ENCODE assay signal across 21 mouse cellular contexts in the genomic region with DNA sequence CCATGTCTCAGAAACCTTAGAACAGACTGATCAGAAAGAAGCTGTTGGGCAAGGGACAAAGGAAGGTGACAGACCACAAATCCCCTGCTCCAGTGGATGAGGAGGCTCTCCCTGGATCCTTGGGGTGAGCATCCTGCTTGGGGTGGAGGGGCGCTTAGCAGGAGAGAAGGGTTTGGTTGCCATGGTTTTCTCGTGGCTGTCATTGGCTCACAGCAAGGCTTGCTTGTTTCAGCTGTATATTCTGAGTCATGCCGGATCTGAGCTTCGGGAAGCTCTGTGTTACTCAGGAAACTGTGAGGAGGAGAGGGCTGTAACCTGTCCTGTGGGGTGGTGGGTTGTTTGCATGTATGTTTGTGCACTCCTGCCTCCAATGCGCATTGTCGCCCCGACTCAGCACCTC. TPM values are rescaled to one million over a fixed set of nuclear protein-coding genes. Genes with fewer than 3 reads are reported as not detected.
DNase-seq lines count a peak whose midpoint lies in the region; ATAC-seq lines count a peak whose summit lies in the region.
"Had no signal": no experiment of that assay in that cellular context is flagged by ENCODE, and none has a peak within 500 bp of the region (broad histone marks: within the 10 kb centered on the region; RNA-seq: fewer than 3 reads in every experiment).

No protein-coding gene starts in this region.

- intact Hi-C loops in heart, postnatal 14 days (cut with DNase I): no loop called here

- no peak for DNase-seq in forebrain, embryonic 11.5 days (ENCODE audit: low spot score)
- peak; percentile 37 for DNase-seq in layer of hippocampus, adult 11-12 months (ENCODE audit: low spot score)
- no peak for DNase-seq in layer of hippocampus, postnatal 25 days (ENCODE audit: extremely low spot score in 1 of 2, low spot score in 1 of 2)
- DNase-seq in midbrain, embryonic 11.5 days (ENCODE audit: low spot score, missing footprints): no peak
- no peak for DNase-seq in limb, embryonic 10.5 days (ENCODE audit: low spot score)
- no peak for DNase-seq in heart, postnatal 14 days
- DNase-seq: cerebellum, adult 11-12 months; cerebellum, postnatal 36 days; heart, adult 11 months; heart, postnatal 4 days; lung, adult 2 months; lung, postnatal 36 days; thymus, postnatal 25 days had no signal

- peaks cover 3% of the 10 kb centered on the region; the same call in 1 of the 2 replicates for H3K4me1 ChIP-seq in forebrain, embryonic 15.5 days
- no peaks in the 10 kb centered on the region for H3K4me1 ChIP-seq in forebrain, embryonic 11.5 days (replicated peaks; ENCODE audit: control insufficient read depth, insufficient read depth, low read length)
- H3K4me1 ChIP-seq in midbrain, embryonic 16.5 days (ENCODE audit: control insufficient read depth, insufficient read depth, low read length): peaks cover 5% of the 10 kb centered on the region
- H3K4me1 ChIP-seq in midbrain, embryonic 11.5 days (ENCODE audit: control insufficient read depth, insufficient read depth, low read length): no peaks in the 10 kb centered on the region
- peaks cover 7% of the 10 kb centered on the region for H3K4me1 ChIP-seq in limb, embryonic 10.5 days
- H3K4me1 ChIP-seq: heart, embryonic 13.5 days; kidney, embryonic 15.5 days had no signal

- 70% methylated on average over 7 of the region's 7 CpGs for WGBS in forebrain, embryonic 15.5 days
- 80% methylated on average over 7 of the region's 7 CpGs for WGBS in forebrain, embryonic 11.5 days
- WGBS in midbrain, embryonic 16.5 days: 64% methylated on average over 7 of the region's 7 CpGs
- 73% methylated on average over 7 of the region's 7 CpGs for WGBS in midbrain, embryonic 11.5 days
- 86% methylated on average over 7 of the region's 7 CpGs for WGBS in limb, embryonic 10.5 days

- H3K36me3 ChIP-seq in forebrain, embryonic 15.5 days: no peaks in the 10 kb centered on the region
- H3K36me3 ChIP-seq in forebrain, embryonic 11.5 days (ENCODE audit: control insufficient read depth, insufficient read depth, low read length): no peaks in the 10 kb centered on the region
- no peaks in the 10 kb centered on the region for H3K36me3 ChIP-seq in midbrain, embryonic 16.5 days (ENCODE audit: control insufficient read depth, insufficient read depth, low read length)
- H3K36me3 ChIP-seq in midbrain, embryonic 11.5 days (ENCODE audit: control insufficient read depth, insufficient read depth, low read length): no peaks in the 10 kb centered on the region
- H3K36me3 ChIP-seq in limb, embryonic 10.5 days: no peaks in the 10 kb centered on the region
- H3K36me3 ChIP-seq: G1E; heart, embryonic 13.5 days; kidney, embryonic 15.5 days had no signal

- no peak overlapping the region for H3K27ac ChIP-seq in forebrain, embryonic 15.5 days (replicated peaks)
- no peak overlapping the region for H3K27ac ChIP-seq in forebrain, embryonic 11.5 days (ENCODE audit: low read depth, low read length)
- no peak overlapping the region; the same call in 1 of the 2 replicates for H3K27ac ChIP-seq in midbrain, embryonic 16.5 days (ENCODE audit: low read length)
- no peak overlapping the region for H3K27ac ChIP-seq in midbrain, embryonic 11.5 days (ENCODE audit: low read depth, low read length)
- H3K27ac ChIP-seq in limb, embryonic 10.5 days: no peak overlapping the region
- H3K27ac ChIP-seq: heart, embryonic 13.5 days; kidney, embryonic 15.5 days had no signal

- H3K9ac ChIP-seq in forebrain, embryonic 15.5 days (replicated peaks): no peak overlapping the region
- H3K9ac ChIP-seq in forebrain, embryonic 11.5 days (ENCODE audit: low read length): no peak overlapping the region
- H3K9ac ChIP-seq in midbrain, embryonic 16.5 days (ENCODE audit: low read depth, low read length): 0 out of 2 replicates have a peak overlapping the region, but pooled peaks have one; percentile 10
- no peak overlapping the region for H3K9ac ChIP-seq in midbrain, embryonic 11.5 days (ENCODE audit: low read length)
- H3K9ac ChIP-seq: heart, embryonic 13.5 days; kidney, embryonic 15.5 days had no signal

- peak; percentile 38; the same call in 1 of the 2 replicates for ATAC-seq in forebrain, embryonic 15.5 days (replicated peaks)
- no peak for ATAC-seq in forebrain, embryonic 11.5 days (replicated peaks; ENCODE audit: low FRiP score)
- peak; percentile 55; the same call in 1 of the 2 replicates for ATAC-seq in midbrain, embryonic 16.5 days
- no peak for ATAC-seq in midbrain, embryonic 11.5 days (ENCODE audit: low FRiP score)
- ATAC-seq: CD4-positive, CD25-positive, alpha-beta regulatory T cell, adult 4 months; inflammation-experienced regulatory T-cells, adult 6 months had no signal

- no peaks in the 10 kb centered on the region for H3K9me3 ChIP-seq in forebrain, embryonic 15.5 days
- H3K9me3 ChIP-seq in forebrain, embryonic 11.5 days (ENCODE audit: control insufficient read depth, low read length): no peaks in the 10 kb centered on the region
- H3K9me3 ChIP-seq in midbrain, embryonic 16.5 days (replicated peaks; ENCODE audit: control insufficient read depth, low read length, poor library complexity, severe bottlenecking): no peaks in the 10 kb centered on the region
- H3K9me3 ChIP-seq in midbrain, embryonic 11.5 days (ENCODE audit: control insufficient read depth, low read length): no peaks in the 10 kb centered on the region
- H3K9me3 ChIP-seq in limb, embryonic 10.5 days (replicated peaks): no peaks in the 10 kb centered on the region
- H3K9me3 ChIP-seq: G1E; heart, embryonic 13.5 days; kidney, embryonic 15.5 days had no signal

- no peak overlapping the region for H3K4me3 ChIP-seq in forebrain, embryonic 15.5 days
- H3K4me3 ChIP-seq in forebrain, embryonic 11.5 days (ENCODE audit: low read depth, low read length): no peak overlapping the region
- no peak overlapping the region for H3K4me3 ChIP-seq in midbrain, embryonic 16.5 days (ENCODE audit: low read depth, low read length)
- no peak overlapping the region for H3K4me3 ChIP-seq in midbrain, embryonic 11.5 days (ENCODE audit: low read depth, low read length)
- no peak overlapping the region for H3K4me3 ChIP-seq in limb, embryonic 10.5 days
- H3K4me3 ChIP-seq: heart, embryonic 13.5 days; kidney, embryonic 15.5 days had no signal

- no peaks in the 10 kb centered on the region for H3K27me3 ChIP-seq in forebrain, embryonic 15.5 days
- H3K27me3 ChIP-seq in forebrain, embryonic 11.5 days (ENCODE audit: control insufficient read depth, insufficient read depth, low read length): no peaks in the 10 kb centered on the region
- no peaks in the 10 kb centered on the region for H3K27me3 ChIP-seq in midbrain, embryonic 16.5 days (ENCODE audit: control insufficient read depth, insufficient read depth, low read depth, low read length)
- no peaks in the 10 kb centered on the region for H3K27me3 ChIP-seq in midbrain, embryonic 11.5 days (ENCODE audit: control insufficient read depth, insufficient read depth, low read length)
- H3K27me3 ChIP-seq in limb, embryonic 10.5 days (ENCODE audit: low read depth, poor library complexity, severe bottlenecking): no peaks in the 10 kb centered on the region
- H3K27me3 ChIP-seq: heart, embryonic 13.5 days; kidney, embryonic 15.5 days had no signal

- H3K4me2 ChIP-seq in forebrain, embryonic 15.5 days (replicated peaks): no peak overlapping the region
- no peak overlapping the region for H3K4me2 ChIP-seq in forebrain, embryonic 11.5 days (ENCODE audit: low read depth, low read length, severe bottlenecking)
- no peak overlapping the region for H3K4me2 ChIP-seq in midbrain, embryonic 16.5 days (ENCODE audit: low read length)
- no peak overlapping the region for H3K4me2 ChIP-seq in midbrain, embryonic 11.5 days
- H3K4me2 ChIP-seq: heart, embryonic 13.5 days; kidney, embryonic 15.5 days; liver, embryonic 11.5 days had no signal

RNA-seq across cellular contexts. Expression of a gene that starts 23.8 kb away (rescaled TPM):
- 4.0 and 4.1 TPM in 2 replicates for polyA plus RNA-seq in forebrain, embryonic 15.5 days (2015; fragmentation: Nextera tagmentation; extraction: Ambion mirVana)
- polyA plus RNA-seq in forebrain, embryonic 11.5 days (2014; fragmentation: Nextera tagmentation; extraction: Ambion mirVana): 0.80 and 0.84 TPM in 2 replicates
- total RNA-seq in layer of hippocampus, postnatal 25 days (2021): 10 to 100 TPM; 35.5 to 42.1 TPM
- 6.5 TPM in 2 replicates for polyA plus RNA-seq in midbrain, embryonic 16.5 days (2015; fragmentation: Nextera tagmentation; extraction: Ambion mirVana)
- polyA plus RNA-seq in midbrain, embryonic 11.5 days (2014; fragmentation: Nextera tagmentation; extraction: Ambion mirVana): 0.31 and 0.54 TPM in 2 replicates
- 0.33 and 0.53 TPM in 2 replicates for polyA plus RNA-seq in limb, embryonic 10.5 days (2016; fragmentation: Nextera tagmentation; extraction: Ambion mirVana)
- total RNA-seq in heart, postnatal 14 days (2021): under 1 TPM in 1 of 2 experiments, not detected in 1; 0.05 TPM
- polyA plus RNA-seq: G1E had no signal

Comparison
In these comparisons a context has a peak if more than half of its experiments do, and no peak if none do; other contexts are left out.
1. ATAC-seq: peak in forebrain, embryonic 15.5 days (single experiment) and midbrain, embryonic 16.5 days (single experiment); none in forebrain, embryonic 11.5 days (single experiment) and midbrain, embryonic 11.5 days (single experiment).